Mouse (Mus musculus) cortical plate, adult 2 months (tissue): ENCODE measurements around the gene Acp5.

Experiments
- CTCF ChIP-seq: fragments of 200-500 bp; IDR thresholded peaks from 2 replicates; pipeline ENCODE4 v1.5.1; 2011; ENCODE audit warnings: mild to moderate bottlenecking, control low read depth, low read length; ENCODE audit not compliant: insufficient read depth; ENCODE audit errors: extremely low read depth
- POLR2A ChIP-seq: fragments of 200-500 bp; IDR thresholded peaks from 2 replicates; pipeline ENCODE4 v1.6.1; 2011; ENCODE audit warnings: mild to moderate bottlenecking, low read length, control low read depth; ENCODE audit not compliant: insufficient read depth; ENCODE audit errors: extremely low read depth

- no peak for TF ChIP-seq POLR2A
- no peak for TF ChIP-seq CTCF
Observed at GRCm38 (mm10) chr9:22121545-22121944, 14.0 kb downstream of the Acp5 start.
